Mouse (Mus musculus) left cerebral cortex, postnatal 10 days (tissue): ENCODE measurements around the gene Elmo3. TPM values are rescaled to one million over a fixed set of nuclear protein-coding genes. Genes with fewer than 3 reads are reported as not detected.
"Not testable (repeated sequence)": the region's sequence is repeated elsewhere in the genome, so short reads cannot be mapped to it uniquely, and the experiment has no call there.

ENCODE experiments used
- DNase-seq, 2 experiments: peaks; one replicate each; pipeline ENCODE4 v3.0.0; 2021 to 2022; ENCODE audit warnings: low spot score in 2 of 2, mixed read lengths in 1 of 2; ENCODE audit errors: extremely low spot score in 1 of 2
- intact Hi-C: fragments of 180-260 bp; cut with DNase I; formaldehyde crosslinking; loops from one replicate; pipeline ENCODE4 v1.15.1; 2025
- total RNA-seq, 2 experiments: library from RNA; stranded (reverse); gene quantifications; 2 replicates each; pipeline ENCODE4 v1.2.3; 2021

Elmo3 gene
- total RNA-seq, 2 experiments from 2014 or later: 0.41 to 0.83 TPM

DNA sequence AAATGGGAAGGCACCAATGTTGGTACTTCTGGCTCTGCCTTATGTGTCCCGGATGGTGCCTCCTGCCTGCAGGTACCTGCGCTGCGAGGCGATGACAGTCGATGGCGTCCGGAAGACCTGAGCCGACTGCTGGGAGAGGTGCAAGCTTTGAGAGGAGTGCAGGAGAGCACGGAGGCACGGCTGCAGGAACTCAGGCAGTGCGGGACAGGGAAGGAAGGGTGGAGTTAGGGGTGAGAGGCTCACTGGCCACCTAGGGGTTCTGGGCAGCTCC is 34.5 kb upstream of the Elmo3 start:
- intact Hi-C loops: no loop called here
- DNase-seq: no peak

DNA sequence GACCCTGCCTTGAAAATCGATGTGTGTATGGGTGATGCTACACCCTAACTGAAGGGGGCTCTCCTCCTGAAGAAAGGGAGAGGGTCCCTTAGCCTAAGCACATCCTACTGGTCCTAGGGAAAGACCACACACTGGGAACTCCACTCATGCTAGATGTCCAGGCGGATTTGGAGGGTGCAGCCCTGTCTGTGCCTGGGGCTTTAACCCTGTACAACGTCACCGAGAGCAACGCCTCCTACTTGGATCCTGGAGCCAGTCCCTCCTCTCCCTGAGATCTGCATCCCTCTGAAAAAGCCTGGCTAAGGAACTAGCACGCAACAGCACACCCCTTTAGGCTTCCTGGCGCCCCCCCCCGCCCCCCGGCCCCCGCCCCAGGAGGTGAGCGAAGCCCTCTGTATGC is 30.0 kb upstream of the Elmo3 start:
- DNase-seq: no peak
- intact Hi-C loops: no loop called here

DNA sequence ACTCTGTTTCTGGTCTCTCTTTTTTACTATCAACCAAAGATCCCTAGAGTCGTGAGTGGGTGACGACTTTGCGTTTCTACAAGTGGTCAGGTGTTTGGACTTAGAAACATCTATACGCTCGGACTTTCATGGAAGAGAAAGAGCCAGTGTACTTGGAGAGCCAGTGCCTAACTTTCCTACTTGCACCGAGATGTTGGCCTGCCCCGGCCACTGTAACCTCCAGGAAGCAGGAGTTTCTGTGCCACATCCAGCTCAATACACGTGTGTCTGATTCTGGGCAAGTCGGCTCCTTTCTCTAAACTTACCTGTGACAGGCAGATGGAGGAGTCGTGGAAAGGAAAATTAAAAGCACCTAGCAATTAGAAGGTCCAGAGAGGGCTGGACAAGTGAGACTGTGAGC is 29.6 kb upstream of the Elmo3 start, which contains the start of gene Nol3:
Nol3 (plus strand) TSS at position 301 of the 400 bp plus-strand sequence.
- DNase-seq: no peak
- intact Hi-C loops: no loop called here

DNA sequence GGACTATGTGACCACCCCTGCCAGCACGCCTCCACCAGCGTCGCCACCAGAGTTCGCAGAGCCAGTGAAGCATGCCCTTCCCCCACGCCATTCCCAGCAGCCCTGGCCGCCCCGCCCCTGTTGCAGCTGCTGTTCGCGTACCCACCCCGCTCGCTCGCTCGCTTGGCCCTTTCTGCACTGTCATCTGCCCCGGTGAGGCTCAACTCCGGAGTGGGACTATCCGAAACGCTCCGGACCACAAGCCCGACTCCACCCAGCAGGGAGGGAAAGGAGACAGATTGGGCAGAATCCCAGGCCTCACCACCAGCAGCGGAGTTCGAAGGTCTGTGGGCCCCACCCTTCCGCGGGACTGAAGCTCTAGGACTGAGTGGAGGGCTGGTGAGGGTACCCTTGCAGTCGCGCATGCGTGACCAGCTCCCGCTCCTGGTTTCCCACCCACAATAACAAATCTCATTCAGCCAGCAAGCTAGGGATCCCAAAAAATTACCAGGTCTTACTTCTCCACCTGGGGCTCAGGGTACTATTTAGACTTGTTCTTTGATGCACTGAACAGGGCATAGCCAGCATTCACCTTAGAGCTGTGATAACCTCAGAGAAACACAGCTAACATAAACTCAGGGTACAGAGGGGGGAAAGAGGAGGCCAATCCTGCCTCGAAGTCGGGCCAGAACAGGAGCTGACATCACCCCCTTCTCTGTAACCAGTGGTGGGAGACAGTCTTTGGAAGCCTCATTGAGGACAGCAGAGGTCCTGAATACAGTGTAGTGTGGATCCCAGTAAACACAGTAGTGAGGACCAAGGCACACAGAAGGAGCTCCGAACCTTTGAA is 28.9 kb upstream of the Elmo3 start:
- intact Hi-C loops: no loop called here
- peak in 1 of 2 experiments; percentile 79 for DNase-seq

DNA sequence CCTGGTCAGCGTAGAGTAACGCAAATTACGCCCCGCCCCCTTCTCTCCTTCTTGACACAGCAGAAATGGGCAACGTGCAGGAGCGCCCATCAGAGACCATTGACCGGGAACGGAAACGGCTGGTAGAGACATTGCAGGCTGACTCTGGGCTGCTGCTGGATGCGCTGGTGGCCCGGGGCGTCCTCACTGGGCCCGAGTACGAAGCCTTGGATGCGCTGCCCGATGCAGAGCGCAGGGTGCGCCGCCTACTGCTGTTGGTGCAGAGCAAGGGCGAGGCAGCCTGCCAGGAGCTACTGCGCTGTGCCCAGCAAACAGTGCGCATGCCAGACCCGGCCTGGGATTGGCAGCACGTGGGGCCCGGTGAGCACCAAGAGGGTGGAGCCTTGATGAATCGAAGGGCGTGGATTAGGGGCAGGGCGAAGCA is 26.5 kb upstream of the Elmo3 start:
- DNase-seq: peak; percentile 64 to 85
- intact Hi-C loops: no loop called here

DNA sequence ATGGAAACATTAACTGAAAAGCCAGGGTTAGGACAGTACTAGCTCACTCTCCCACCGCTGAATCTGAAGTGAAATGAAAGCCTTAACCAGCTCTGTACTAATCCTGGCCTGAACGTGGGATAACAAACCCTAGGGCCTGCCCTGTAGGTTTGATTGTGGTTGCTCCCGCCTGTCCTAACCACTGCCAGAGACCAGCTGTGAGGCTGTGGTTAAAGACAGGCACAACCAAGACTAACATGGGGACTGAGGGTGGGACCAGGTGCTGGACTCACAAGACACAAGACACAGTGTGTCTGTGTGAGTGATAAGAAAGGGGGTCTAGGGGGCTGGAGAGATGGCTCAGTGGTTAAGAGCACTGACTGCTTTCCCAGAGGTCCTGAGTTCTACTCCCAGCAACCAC is 24.8 kb upstream of the Elmo3 start:
- intact Hi-C loops: no loop called here
- no peak for DNase-seq

DNA sequence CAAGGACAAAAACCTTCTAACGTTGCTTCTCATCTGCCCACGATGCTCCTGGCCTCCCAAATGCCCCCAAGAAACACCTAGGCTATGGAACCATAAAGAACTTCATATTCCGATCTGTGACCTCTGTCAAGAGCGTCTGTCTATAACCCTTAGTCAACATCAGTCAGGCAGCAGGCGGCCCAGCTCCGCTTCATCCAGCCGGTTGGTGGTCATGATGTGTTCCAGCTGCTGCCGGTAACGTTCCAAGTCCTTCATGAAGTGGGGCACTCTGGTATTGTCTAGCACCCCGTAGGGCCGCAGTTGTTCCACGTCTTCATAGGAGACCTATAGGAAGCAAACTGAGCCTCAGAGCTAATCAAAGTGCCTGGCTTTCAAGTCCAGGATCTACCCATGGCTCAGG is 23.6 kb upstream of the Elmo3 start:
- no peak for DNase-seq
- intact Hi-C loops: no loop called here

DNA sequence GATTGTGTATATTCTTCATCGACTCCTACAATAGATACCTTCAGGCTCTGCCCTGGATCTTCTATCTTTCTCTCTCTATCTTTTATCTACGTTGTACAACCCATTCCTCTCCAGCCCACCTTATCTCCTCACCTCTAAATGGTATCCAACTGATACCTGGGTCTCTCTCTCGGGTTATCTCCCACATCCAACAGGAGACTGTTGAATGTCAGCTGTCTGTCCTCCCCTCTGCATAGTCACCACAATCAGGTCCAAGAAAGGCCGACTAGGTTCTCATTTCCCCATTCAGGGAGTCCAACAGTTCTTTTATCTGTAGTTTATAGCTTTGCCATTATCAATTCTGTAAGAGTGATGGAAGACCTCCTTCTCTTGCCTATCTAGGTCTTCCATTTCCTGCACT is 23.2 kb upstream of the Elmo3 start:
- intact Hi-C loops: no loop called here
- no peak for DNase-seq

DNA sequence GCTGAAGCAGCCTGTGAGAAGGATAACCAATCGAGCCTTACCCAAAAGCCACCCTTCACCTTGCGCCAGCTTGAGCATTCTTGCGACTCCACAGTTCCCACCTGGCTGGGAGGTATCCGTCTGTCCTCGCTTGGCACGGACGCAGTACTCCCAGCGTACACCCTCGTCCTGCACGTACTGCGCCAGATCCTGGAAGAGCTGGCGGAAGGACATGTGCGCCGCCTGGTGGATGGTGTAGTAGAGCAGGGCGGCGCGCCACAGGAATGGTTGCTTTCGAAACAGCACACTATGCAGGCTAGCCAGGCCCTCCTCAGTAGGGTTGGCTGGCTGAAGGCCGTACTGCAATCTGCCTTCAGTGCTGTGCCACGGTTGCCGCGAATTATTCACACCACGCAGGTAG is 22.3 kb upstream of the Elmo3 start:
- intact Hi-C loops: no loop called here
- no peak for DNase-seq

DNA sequence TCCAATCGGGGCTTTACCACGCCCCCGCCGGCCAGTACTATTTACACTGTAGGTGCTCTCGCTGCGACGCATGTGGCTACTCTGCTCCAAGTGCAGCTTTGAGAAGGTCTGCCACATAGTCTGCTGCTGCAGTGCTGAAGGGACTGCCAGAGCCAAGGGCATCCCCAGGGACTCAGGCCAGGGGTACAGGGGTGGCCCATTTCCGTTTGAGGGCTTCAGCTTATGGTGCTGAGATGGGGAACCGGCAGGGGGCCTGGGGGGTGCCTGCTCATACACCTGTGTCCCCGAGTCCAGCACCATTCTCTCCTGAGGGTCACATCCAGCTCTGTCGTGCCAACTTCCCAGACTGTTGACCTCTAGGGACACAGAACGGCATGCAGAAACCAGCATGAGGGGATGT is 19.9 kb upstream of the Elmo3 start:
- intact Hi-C loops: no loop called here

DNA sequence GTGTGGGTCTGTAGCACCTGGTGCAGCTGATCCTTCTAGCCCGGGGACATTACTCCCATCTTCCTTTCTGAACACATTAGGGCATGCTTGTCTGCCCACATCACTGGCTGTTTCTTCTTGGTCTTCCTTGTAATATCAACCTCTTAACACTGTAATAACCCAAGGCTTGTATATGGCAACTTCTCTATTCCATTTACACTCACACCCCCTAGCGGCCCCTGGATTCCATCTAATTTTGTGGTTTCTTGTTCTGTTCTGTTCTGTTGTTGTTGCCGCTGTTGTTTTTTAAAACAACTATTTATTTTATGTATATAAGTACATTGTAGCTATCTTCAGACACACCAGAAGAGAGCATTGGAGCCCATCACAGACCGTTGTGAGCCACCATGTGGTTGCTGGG is 18.5 kb upstream of the Elmo3 start:
- intact Hi-C loops: no loop called here
- no peak for DNase-seq

More for the DNA sequence above, 19.9 kb upstream of the Elmo3 start:
- no peak for DNase-seq

DNA sequence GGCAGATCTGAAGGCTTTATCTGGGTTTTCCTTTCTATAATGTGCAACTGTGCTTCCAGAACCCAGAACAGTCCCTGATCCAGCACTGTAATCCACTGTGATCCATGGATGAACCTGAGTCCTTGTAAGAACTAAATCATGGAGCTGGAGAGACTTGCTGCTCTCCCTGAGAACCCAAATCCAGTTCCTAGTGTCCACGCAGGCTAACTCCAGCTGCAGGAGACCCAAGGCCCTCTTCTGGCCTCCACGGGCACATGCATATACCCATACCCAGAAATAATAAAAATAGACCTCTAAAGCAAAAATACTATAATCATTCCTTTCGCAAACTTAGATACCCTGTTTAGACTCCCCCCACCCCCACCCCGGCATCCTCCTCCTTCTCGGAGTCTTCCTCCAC is 17.2 kb upstream of the Elmo3 start:
- intact Hi-C loops: no loop called here
- no peak for DNase-seq

DNA sequence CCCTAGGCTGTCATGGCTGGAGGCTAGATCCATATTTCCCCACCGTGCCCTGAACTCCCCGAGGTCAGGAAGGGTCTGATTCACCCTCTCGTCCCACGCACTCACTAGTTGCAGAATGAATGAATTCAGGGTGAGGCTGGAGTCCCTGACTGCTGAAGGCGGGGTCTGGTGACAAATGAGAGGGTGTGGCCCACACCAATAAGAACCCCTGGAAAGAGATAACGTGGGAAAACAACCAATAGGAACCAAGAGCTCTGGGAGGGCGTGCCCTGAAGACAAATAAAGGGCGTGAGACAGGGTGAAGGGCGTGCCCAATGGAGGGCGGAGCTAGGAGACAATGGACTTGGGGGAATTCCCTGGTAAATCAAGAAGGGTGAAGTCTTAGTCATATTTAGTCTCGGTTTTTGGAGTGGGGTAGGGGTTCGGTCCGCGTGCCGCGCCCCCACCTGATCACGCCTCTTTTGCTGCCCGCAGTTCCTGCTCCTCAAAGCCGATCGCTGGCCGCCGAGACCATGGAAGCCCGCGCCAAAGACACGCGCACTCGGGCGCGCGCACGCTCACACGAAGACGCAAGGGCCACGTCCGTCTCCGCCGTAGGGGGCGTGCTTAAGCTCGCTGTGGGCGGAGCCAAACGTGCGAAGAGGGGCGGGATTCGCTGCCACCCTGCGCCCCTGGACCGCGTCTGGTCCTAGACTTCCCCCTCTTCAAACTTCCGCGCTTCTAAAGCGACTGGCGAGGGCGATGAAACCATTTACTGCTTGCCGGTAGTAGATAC is 16.3 kb upstream of the Elmo3 start:
- DNase-seq: peak; percentile 94 to 96
- intact Hi-C loops: no loop called here

DNA sequence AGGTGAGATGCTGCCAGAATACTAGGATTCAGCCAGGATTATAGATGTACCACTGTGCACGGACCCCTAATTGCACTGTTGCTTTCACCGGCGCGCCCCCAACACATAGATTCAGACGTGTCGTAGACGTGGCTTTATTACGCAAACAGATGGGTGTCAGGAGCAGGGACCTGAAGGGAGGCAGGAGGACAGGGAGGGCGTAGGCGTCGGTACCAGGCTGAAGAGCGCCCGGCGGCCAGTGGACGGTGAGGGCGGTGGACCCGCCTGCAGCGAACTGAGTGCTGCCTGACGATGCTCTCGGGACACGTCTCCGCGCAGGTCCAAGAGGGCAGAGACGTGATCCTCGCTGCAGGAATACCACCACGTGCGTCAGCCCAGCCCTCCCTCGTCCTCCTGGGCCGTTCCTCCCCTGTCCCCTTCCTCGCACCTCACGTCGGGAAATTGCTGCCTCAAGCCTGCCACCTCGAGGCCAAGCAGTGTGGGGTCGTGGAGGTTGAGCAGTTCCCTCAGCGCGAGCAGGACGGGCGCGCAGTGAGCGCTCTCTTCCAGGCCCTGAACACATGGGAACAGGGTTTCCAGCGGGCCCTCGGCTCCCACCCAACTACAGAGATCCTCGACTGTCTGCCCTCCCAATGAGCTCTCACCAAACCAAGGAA is 15.5 kb upstream of the Elmo3 start, which contains the start of gene 4931428F04Rik:
4931428F04Rik (minus strand) TSS at position 60 of the 656 bp plus-strand sequence.
- DNase-seq: peak in 1 of 2 experiments; percentile 73
- intact Hi-C loops: loop anchor here (10.0 kb wide), 1 partner anchor 635 kb away; no protein-coding TSS in a partner anchor

DNA sequence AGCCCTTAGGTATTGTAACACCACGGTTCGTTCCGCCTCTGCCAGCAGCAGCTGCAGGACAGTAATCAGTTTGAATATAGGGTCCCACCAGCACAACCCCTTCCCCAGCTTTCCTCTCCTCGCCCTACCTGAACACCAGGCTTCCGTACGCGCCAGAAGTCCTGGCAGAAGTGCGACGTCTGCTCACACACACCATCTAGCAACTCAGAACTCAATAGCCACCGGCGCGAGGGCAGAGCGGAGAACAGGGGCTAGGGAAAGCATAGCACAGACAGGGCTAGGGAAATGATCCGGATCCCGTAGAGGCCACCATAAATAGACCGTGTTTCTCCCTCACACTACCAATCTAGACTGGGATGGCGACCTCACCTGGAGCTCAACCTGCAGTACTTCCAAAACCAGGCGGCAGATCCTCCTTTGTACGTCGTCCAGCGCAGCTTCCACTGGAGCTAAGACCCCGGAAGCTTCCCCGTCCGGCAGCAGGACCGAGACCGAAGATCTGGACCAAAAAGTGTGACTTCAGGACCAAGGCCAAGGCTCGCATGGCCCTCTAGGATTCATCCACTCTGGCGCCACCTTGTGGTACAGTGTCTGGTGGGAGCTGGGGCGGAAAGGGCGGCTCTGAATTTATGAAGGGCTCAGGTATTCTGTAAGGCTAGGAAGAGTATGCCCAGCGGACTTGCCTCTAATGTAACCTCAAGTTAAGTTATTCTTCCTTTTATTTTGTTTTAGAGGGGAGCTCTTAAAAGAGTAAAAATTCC is 14.7 kb upstream of the Elmo3 start:
- intact Hi-C loops: loop anchor here (10.0 kb wide), 1 partner anchor 636 kb away; no protein-coding TSS in a partner anchor
- DNase-seq: peak; percentile 62 to 92

DNA sequence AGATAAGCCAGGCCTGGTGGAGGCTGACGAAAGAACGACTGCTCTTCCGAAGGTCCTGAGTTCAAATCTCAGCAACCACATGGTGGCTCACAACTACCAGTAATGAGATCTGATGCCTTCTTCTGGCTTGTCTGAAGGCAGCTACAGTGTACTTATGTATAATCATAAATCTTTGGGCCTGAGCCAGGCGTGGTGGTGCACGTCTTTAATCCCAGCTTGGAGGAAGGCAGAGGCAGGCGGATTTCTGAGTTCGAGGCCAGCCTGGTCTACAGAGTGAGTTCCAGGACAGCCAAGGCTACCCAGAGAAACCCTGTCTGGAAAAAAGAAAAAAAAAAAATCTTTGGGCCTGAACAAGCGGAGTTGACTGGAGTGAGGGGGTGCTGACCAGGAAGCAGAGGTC is 14.0 kb upstream of the Elmo3 start:
- DNase-seq: not testable (repeated sequence)
- intact Hi-C loops: loop anchor here (10.0 kb wide), 1 partner anchor 637 kb away; no protein-coding TSS in a partner anchor

DNA sequence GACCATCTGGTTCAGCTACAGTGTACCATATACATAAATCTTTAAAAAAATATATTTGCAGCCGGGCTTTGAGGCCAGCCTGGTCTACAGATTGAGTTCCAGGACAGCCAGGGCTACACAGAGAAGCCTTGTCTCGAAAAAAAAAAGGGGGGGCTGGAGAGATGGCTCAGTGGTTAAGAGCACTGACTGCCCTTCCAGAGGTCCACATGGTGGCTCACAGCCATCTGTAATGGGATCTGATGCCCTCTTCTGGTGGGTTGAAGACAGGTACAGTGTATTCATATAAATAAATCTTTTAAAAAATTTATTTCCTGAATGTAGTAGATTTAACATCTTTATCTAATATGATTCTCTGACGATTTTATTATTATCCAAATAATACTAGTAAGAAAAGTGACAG is 13.6 kb upstream of the Elmo3 start:
- DNase-seq: not testable (repeated sequence)
- intact Hi-C loops: loop anchor here (10.0 kb wide), 1 partner anchor 637 kb away; no protein-coding TSS in a partner anchor

DNA sequence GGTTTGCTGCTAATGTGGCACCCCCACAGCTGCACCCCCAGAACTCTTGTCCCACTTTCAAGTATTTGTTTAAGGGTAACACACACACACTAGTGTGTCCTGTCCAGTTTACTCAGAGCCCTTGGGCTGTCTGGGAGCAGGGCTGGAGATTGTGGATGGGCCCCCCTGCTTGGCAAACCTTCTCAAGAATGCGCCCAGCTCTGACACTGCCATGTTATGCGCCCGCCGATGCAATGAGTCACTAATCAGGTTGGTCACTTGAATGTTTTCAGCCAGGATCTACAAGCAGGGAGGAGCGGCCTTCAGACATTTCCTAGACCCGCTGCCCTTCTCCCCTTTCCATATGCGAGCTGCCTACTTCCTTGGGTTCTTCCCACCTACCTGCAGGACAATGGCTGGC is 12.9 kb upstream of the Elmo3 start:
- intact Hi-C loops: loop anchor here (10.0 kb wide), 1 partner anchor 638 kb away; no protein-coding TSS in a partner anchor
- no peak for DNase-seq

DNA sequence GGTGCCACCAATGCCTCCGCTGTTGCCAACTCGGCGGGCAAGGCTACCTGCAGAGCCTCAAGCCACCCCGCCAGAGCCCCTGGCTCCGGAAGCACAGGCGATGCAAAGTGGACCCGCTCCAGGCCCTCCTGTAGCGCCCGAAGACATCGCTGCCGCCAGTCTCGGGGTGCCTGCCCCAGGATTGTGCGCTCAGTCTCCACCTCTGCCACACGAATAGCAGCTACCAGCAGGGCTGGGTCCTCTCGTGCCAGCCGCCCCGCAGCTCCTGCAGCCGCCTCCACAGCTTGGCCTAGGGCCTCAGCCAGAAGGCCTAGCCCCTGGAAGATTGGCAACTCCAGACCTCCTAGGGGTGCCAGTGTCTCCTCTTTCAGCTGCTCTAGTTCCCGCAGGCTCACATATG is 12.0 kb upstream of the Elmo3 start:
- no peak for DNase-seq

More for the DNA sequence above, 12.0 kb upstream of the Elmo3 start:
- intact Hi-C loops: loop anchor here (10.0 kb wide), 1 partner anchor 639 kb away; no protein-coding TSS in a partner anchor
